Mouse (Mus musculus) macrophage (primary cell): ENCODE results near the gene Casp8ap2. TPM values are rescaled to one million over a fixed set of nuclear protein-coding genes. Genes with fewer than 3 reads are reported as not detected.
A peak's percentile ranks its signal among the peaks of the same experiment; 100 is the strongest.

Experiments used
- H3K27ac ChIP-seq: fragments of 350-480 bp; formaldehyde crosslinking; 2 replicates; pipeline ENCODE4 v1.9.0; 2021
- H3K36me3 ChIP-seq: fragments of 350-480 bp; formaldehyde crosslinking; 2 replicates; pipeline ENCODE4 v1.9.0; 2021; ENCODE audit errors: inconsistent target
- H3K4me3 ChIP-seq: fragments of 350-480 bp; formaldehyde crosslinking; 2 replicates; pipeline ENCODE4 v1.9.0; 2021; ENCODE audit errors: inconsistent target
- H3K79me2 ChIP-seq: fragments of 350-480 bp; formaldehyde crosslinking; 2 replicates; pipeline ENCODE4 v1.9.0; 2021; ENCODE audit errors: inconsistent target
- WGBS: methylation state at CpG from one replicate; pipeline ENCODE4 v1.1.7; 2026; ENCODE audit warnings: inconsistent platforms; ENCODE audit not compliant: missing documents; 5-methylcytosine and 5-hydroxymethylcytosine counted together
- polyA plus RNA-seq: library from polyadenylated mRNA; stranded (reverse); fragments of 250-400 nt; gene quantifications from 3 replicates; pipeline ENCODE4 v1.2.4, GENCODE M21; 2018; ENCODE audit warnings: inconsistent platforms

The Casp8ap2 gene
- polyA plus RNA-seq, 1 experiment from 2014 or later = 10.9 TPM

DNA sequence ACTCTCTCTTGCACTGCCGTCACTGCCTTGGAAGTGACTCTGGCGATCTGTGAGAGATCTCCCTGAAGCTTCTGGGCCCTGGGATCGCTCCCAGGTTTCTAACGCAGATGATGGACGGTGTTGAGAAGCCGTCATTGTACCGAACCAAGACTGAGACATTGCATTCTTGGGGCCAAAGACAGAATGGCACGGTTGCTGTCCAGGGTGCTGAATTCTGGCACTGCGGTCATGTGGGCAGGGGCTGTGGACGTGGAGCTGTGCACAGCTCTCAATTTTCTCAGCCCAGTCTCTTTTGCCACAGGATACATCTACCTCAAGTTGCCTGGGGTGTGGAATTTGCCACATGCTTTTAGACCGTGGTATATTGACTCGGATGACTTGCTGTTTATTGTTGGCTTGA lies 14.1 kb upstream of the Casp8ap2 start:
- Histone ChIP-seq H3K36me3 (no peaks in the 10 kb centered on the region), H3K4me3 (no peak overlapping the region), H3K79me2 (no peaks in the 10 kb centered on the region), H3K27ac (no peak overlapping the region)
- 23% methylated on average over 12 of the region's 12 CpGs for WGBS

- no peaks in the 10 kb centered on the region for H3K36me3 ChIP-seq
- no peak within 1 kb of the TSS for H3K4me3 ChIP-seq
- H3K79me2 ChIP-seq = no peaks in the 10 kb centered on the region
- 74% methylated on average over 3 of the region's 3 CpGs for WGBS
- no peak within 1 kb of the TSS for H3K27ac ChIP-seq
These were observed 12.6 kb upstream of the Casp8ap2 start, which contains the start of gene Gja10 for GRCm38 (mm10) chr4:32602660-32603059. Gene Gja10, minus strand, starts transcription at chr4:32602760.

- Histone ChIP-seq H3K4me3 (no peak overlapping the region), H3K79me2 (peaks cover 100% of the 10 kb centered on the region), H3K27ac (no peak overlapping the region), H3K36me3 (0 out of 2 replicates have a peak, but pooled peaks cover 17% of the 10 kb centered on the region)
These were observed 6.4 kb downstream of the Casp8ap2 start for GRCm38 (mm10) chr4:32621637-32622036.

GRCm38 (mm10) chr4:32651669-32652068 lies 36.4 kb downstream of the Casp8ap2 start:
- H3K36me3 ChIP-seq = peaks cover 29% of the 10 kb centered on the region; the same call in 1 of the 2 replicates
- WGBS = 88% methylated on average over 5 of the region's 5 CpGs
- no peaks in the 10 kb centered on the region for H3K79me2 ChIP-seq
- H3K4me3 ChIP-seq = no peak overlapping the region
- H3K27ac ChIP-seq = no peak overlapping the region

DNA sequence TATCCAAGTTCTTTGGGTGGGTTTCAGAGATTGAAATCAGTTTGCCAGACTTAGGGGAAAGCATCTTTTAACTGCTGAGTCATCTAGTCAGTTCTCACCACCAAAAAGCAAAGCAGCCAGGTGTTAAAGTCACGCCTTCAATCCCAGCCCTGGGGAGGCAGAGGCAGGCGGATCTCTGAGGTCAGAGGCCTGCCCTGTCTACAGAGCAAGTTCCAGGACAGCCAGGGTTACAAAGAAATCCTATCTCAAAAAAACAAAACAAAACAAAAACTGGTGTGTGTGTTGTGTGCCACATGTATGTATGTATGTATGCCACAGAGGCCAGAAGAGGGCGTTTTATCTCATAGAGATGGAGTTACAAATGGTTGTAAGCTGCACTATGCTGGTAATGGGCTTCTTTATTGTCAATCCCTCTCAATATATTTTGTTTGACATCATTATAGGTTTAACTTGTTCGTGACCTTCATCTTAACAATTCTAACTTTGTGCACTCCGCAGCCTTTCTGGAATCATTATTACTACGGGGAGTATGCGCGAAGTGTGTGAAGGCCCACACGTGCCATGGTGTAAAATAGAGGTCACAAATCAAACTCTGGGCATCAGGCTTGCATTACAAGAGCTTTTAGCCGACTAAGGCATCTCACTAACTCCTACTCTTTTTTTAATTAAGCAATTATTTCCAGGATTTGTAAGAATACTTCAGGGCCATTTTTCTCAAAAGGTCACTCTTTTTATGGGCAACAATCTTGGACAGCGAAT lies 41.1 kb downstream of the Casp8ap2 start:
- H3K4me3 ChIP-seq = peak overlapping the region; percentile 77
- WGBS = 67% methylated on average over 11 of the region's 11 CpGs
- peak overlapping the region; percentile 55 for H3K27ac ChIP-seq

DNA sequence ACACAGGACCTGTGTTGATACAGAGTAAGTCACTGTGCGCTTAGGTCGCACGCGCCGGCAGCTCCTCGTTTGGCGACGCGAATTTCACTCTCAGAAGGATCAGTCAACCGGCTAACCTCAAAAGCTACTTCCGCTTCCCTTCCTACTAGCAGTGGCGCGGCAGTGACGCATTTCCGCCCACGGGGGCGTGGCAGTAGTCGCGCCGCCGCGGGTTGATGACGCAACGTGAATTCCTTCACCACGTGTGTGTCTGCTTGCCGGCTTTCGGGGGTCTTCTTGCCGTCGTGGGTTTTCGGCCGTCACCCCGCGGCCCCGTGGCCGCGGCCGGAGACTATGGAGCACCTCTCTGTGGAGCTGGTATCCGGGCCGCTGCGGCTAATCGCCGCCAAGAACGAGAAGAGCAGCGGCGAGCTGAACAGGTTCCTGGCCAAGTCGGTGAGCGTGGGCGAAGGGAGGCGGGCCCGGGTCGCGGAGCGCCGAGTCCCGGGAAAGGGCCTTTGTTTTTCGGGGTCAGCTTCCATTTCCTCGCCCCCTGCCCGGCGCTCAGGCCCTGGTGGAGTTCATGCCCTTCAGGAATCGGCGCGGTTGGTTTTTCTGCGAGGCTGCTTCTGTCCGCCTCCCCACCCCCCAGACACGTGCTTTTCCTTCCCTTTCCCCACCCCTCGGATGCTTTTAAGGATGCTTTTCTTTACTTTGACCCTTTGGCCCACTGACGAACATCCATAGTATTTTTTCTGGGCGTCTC lies 41.8 kb downstream of the Casp8ap2 start, which contains the start of gene Mdn1:
Gene Mdn1 (plus strand): TSS at position 202 of the 745 bp plus-strand sequence.
- Histone ChIP-seq H3K36me3 (no peaks in the 10 kb centered on the region), H3K27ac (peak within 1 kb of the TSS; percentile 55)
- under 1% methylated on average over 67 of the region's 68 CpGs for WGBS

More for the DNA sequence above, 41.1 kb downstream of the Casp8ap2 start:
- Histone ChIP-seq H3K79me2 (peaks cover 41% of the 10 kb centered on the region), H3K36me3 (peaks cover 6% of the 10 kb centered on the region; the same call in 1 of the 2 replicates)

DNA sequence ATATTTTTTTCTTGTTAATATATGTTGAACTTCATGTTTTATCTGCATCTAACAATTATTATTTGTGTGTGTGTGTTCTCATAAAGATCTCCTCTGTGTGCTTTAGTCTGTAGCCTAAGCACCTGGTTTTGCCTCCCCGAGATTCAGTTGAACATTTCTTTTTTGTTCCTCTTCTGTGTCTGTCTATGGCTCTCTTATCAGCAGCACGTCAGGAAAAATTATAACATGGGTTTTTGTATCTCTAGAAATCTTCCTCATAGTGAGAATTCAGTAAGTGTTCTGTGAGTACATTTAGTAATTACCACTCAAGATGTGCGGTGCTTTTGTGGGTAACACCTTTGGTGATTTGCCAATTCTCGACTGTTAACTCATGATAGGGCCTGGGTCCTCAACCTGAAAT lies 50.6 kb downstream of the Casp8ap2 start:
- H3K36me3 ChIP-seq = peaks cover 6% of the 10 kb centered on the region; the same call in 1 of the 2 replicates
- WGBS = 93% methylated on average over 4 of the region's 4 CpGs
- no peak overlapping the region for H3K27ac ChIP-seq
- no peak overlapping the region for H3K4me3 ChIP-seq
- H3K79me2 ChIP-seq = peaks cover 13% of the 10 kb centered on the region; the same call in 1 of the 2 replicates

More for the DNA sequence above, 41.8 kb downstream of the Casp8ap2 start, which contains the start of gene Mdn1:
- Histone ChIP-seq H3K4me3 (peak within 1 kb of the TSS; percentile 77), H3K79me2 (peaks cover 48% of the 10 kb centered on the region)

- Histone ChIP-seq H3K27ac (no peak overlapping the region), H3K36me3 (peaks cover 6% of the 10 kb centered on the region; the same call in 1 of the 2 replicates), H3K4me3 (no peak overlapping the region), H3K79me2 (no peaks in the 10 kb centered on the region)
- WGBS = 91% methylated on average over 1 of the region's 1 CpGs
These were observed 53.0 kb downstream of the Casp8ap2 start for GRCm38 (mm10) chr4:32668291-32668690.

DNA sequence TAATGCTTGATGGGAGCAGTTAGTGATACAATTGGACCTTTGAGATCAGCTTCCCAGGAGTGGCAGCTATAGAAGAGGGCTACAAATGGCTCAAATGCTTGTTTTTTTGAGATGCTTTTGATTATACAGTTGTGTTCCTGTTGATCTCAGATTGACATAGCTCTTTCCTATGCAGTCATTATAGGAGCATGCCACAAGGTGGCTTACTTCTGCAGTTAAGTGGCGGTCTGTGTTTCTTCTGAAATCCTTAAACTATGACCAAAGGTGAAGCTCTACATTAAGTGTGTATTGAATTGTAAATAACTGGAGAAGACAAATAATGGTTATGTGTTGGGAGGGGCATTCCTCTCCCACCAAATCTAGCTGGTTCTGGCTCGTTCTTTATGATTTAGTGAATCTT lies 54.6 kb downstream of the Casp8ap2 start:
- 94% methylated on average over 2 of the region's 2 CpGs for WGBS
- no peak overlapping the region for H3K27ac ChIP-seq
- H3K79me2 ChIP-seq = no peaks in the 10 kb centered on the region
- H3K4me3 ChIP-seq = no peak overlapping the region
- H3K36me3 ChIP-seq = peaks cover 12% of the 10 kb centered on the region; the same call in 1 of the 2 replicates

GRCm38 (mm10) chr4:32674025-32674424 lies 58.8 kb downstream of the Casp8ap2 start:
- Histone ChIP-seq H3K79me2 (no peaks in the 10 kb centered on the region), H3K27ac (no peak overlapping the region), H3K36me3 (peaks cover 12% of the 10 kb centered on the region; the same call in 1 of the 2 replicates), H3K4me3 (no peak overlapping the region)
- WGBS = 94% methylated on average over 2 of the region's 2 CpGs

- WGBS = 66% methylated on average over 3 of the region's 3 CpGs
- H3K4me3 ChIP-seq = no peak overlapping the region
- H3K36me3 ChIP-seq = peaks cover 15% of the 10 kb centered on the region; the same call in 1 of the 2 replicates
- H3K79me2 ChIP-seq = no peaks in the 10 kb centered on the region
- no peak overlapping the region for H3K27ac ChIP-seq
These were observed 62.2 kb downstream of the Casp8ap2 start for GRCm38 (mm10) chr4:32677471-32677870.

DNA sequence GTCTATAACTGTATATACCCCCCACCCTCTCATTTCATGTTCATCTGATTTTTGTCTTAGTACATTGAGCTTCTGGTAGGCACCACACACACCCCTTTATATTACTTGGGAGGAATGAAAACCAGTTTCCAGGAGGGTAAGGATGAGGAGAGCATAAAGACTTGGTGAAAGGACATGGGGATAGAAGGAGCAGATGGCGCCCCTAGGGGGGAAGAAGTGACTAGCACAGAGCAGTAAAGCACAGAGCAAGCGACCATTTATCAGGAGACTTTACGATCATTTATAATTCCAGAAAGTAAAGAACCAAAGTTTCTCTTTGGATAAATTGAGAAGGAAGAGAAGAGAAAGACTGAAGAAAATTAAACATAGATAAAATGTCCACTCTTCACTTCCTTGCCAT lies 65.6 kb downstream of the Casp8ap2 start:
- no peaks in the 10 kb centered on the region for H3K79me2 ChIP-seq
- no peak overlapping the region for H3K27ac ChIP-seq
- WGBS = 97% methylated on average over 3 of the region's 3 CpGs
- no peak overlapping the region for H3K4me3 ChIP-seq
- H3K36me3 ChIP-seq = peaks cover 6% of the 10 kb centered on the region; the same call in 1 of the 2 replicates

- WGBS = 91% methylated on average over 4 of the region's 4 CpGs
- H3K4me3 ChIP-seq = no peak overlapping the region
- peaks cover 6% of the 10 kb centered on the region; the same call in 1 of the 2 replicates for H3K36me3 ChIP-seq
- H3K79me2 ChIP-seq = no peaks in the 10 kb centered on the region
- H3K27ac ChIP-seq = no peak overlapping the region
These were observed 67.2 kb downstream of the Casp8ap2 start for GRCm38 (mm10) chr4:32682471-32682870.

- Histone ChIP-seq H3K4me3 (no peak overlapping the region), H3K79me2 (no peaks in the 10 kb centered on the region), H3K27ac (no peak overlapping the region), H3K36me3 (peaks cover 6% of the 10 kb centered on the region; the same call in 1 of the 2 replicates)
- 92% methylated on average over 6 of the region's 6 CpGs for WGBS
These were observed 67.9 kb downstream of the Casp8ap2 start for GRCm38 (mm10) chr4:32683061-32683582.
